ENCODE assay signal across 21 mouse cellular contexts in genomic region chr3:64112707-64113106, GRCm38 (mm10). TPM values are rescaled to one million over a fixed set of nuclear protein-coding genes. Genes with fewer than 3 reads are reported as not detected.
DNase-seq lines count a peak whose midpoint lies in the region; ATAC-seq and TF ChIP-seq lines count a peak whose summit lies in the region.
"Had no signal": no experiment of that assay in that cellular context is flagged by ENCODE, and none has a peak within 500 bp of the region (broad histone marks: within the 10 kb centered on the region; RNA-seq: fewer than 3 reads in every experiment).

No protein-coding gene starts in this region.

- H3K9me3 ChIP-seq in forebrain, embryonic 11.5 days (ENCODE audit: control insufficient read depth, low read length): no peaks in the 10 kb centered on the region
- no peaks in the 10 kb centered on the region for H3K9me3 ChIP-seq in forebrain, postnatal 0 days (ENCODE audit: low read length)
- no peaks in the 10 kb centered on the region for H3K9me3 ChIP-seq in neural tube, embryonic 12.5 days
- H3K9me3 ChIP-seq in hindbrain, embryonic 16.5 days (ENCODE audit: control insufficient read depth, low read length): no peaks in the 10 kb centered on the region
- H3K9me3 ChIP-seq: heart, embryonic 10.5 days had no signal

- H3K9ac ChIP-seq in forebrain, embryonic 11.5 days (ENCODE audit: low read length): no peak overlapping the region
- no peak overlapping the region for H3K9ac ChIP-seq in forebrain, postnatal 0 days
- no peak overlapping the region for H3K9ac ChIP-seq in neural tube, embryonic 12.5 days
- H3K9ac ChIP-seq in hindbrain, embryonic 16.5 days (ENCODE audit: low read depth, low read length): no peak overlapping the region
- H3K9ac ChIP-seq: liver, postnatal 0 days had no signal

- H3K4me2 ChIP-seq in forebrain, embryonic 11.5 days (ENCODE audit: low read depth, low read length, severe bottlenecking): no peak overlapping the region
- no peak overlapping the region for H3K4me2 ChIP-seq in forebrain, postnatal 0 days (ENCODE audit: low read depth)
- no peak overlapping the region for H3K4me2 ChIP-seq in neural tube, embryonic 12.5 days (replicated peaks)
- H3K4me2 ChIP-seq in hindbrain, embryonic 16.5 days (ENCODE audit: low read length): no peak overlapping the region

- no peak for TF ChIP-seq CTCF in forebrain, postnatal 0 days (IDR thresholded peaks at IDR 0.05; ENCODE audit: low read depth)

- no peaks in the 10 kb centered on the region for H3K36me3 ChIP-seq in forebrain, embryonic 11.5 days (ENCODE audit: control insufficient read depth, insufficient read depth, low read length)
- H3K36me3 ChIP-seq in forebrain, postnatal 0 days (ENCODE audit: insufficient read depth): no peaks in the 10 kb centered on the region
- no peaks in the 10 kb centered on the region for H3K36me3 ChIP-seq in neural tube, embryonic 12.5 days
- no peaks in the 10 kb centered on the region for H3K36me3 ChIP-seq in hindbrain, embryonic 16.5 days (ENCODE audit: control insufficient read depth, insufficient read depth, low read length)
- H3K36me3 ChIP-seq: heart, embryonic 10.5 days had no signal

- no peak overlapping the region for H3K27ac ChIP-seq in forebrain, embryonic 11.5 days (ENCODE audit: low read depth, low read length)
- no peak overlapping the region for H3K27ac ChIP-seq in forebrain, postnatal 0 days (ENCODE audit: low read depth, low read length)
- H3K27ac ChIP-seq in neural tube, embryonic 12.5 days: no peak overlapping the region
- no peak overlapping the region for H3K27ac ChIP-seq in hindbrain, embryonic 16.5 days (ENCODE audit: low read depth, low read length)
- H3K27ac ChIP-seq: heart, embryonic 10.5 days had no signal

- peak; percentile 80 for ATAC-seq in forebrain, embryonic 11.5 days (replicated peaks; ENCODE audit: low FRiP score)
- no peak for ATAC-seq in forebrain, postnatal 0 days
- peak; percentile 70; the same call in 1 of the 2 replicates for ATAC-seq in neural tube, embryonic 12.5 days (ENCODE audit: low FRiP score, low read depth)
- ATAC-seq in hindbrain, embryonic 16.5 days: peak; percentile 84
- ATAC-seq: inflammation-experienced regulatory T-cells, adult 6 months; liver, postnatal 0 days had no signal

- H3K4me3 ChIP-seq in forebrain, embryonic 11.5 days (ENCODE audit: low read depth, low read length): no peak overlapping the region
- no peak overlapping the region for H3K4me3 ChIP-seq in forebrain, postnatal 0 days (ENCODE audit: low read depth, low read length)
- no peak overlapping the region for H3K4me3 ChIP-seq in neural tube, embryonic 12.5 days
- H3K4me3 ChIP-seq in hindbrain, embryonic 16.5 days (ENCODE audit: low read length): no peak overlapping the region
- H3K4me3 ChIP-seq: heart, embryonic 10.5 days; megakaryocyte, embryonic 14.5 days had no signal

- WGBS in forebrain, embryonic 11.5 days: 54% methylated on average over 1 of the region's 1 CpGs
- 46% methylated on average over 1 of the region's 1 CpGs for WGBS in forebrain, postnatal 0 days
- 87% methylated on average over 1 of the region's 1 CpGs for WGBS in neural tube, embryonic 12.5 days
- WGBS in hindbrain, embryonic 16.5 days: 52% methylated on average over 1 of the region's 1 CpGs

- no peaks in the 10 kb centered on the region for H3K27me3 ChIP-seq in forebrain, embryonic 11.5 days (ENCODE audit: control insufficient read depth, insufficient read depth, low read length)
- H3K27me3 ChIP-seq in forebrain, postnatal 0 days (ENCODE audit: insufficient read depth, low read length): no peaks in the 10 kb centered on the region
- no peaks in the 10 kb centered on the region for H3K27me3 ChIP-seq in neural tube, embryonic 12.5 days (replicated peaks)
- no peaks in the 10 kb centered on the region for H3K27me3 ChIP-seq in hindbrain, embryonic 16.5 days (replicated peaks; ENCODE audit: control insufficient read depth, insufficient read depth, low read length)
- H3K27me3 ChIP-seq: megakaryocyte, embryonic 14.5 days had no signal

- DNase-seq in forebrain, embryonic 11.5 days (ENCODE audit: low spot score): no peak
- no peak for DNase-seq in forebrain, postnatal 0 days
- no peak for DNase-seq in neural tube, embryonic 10.5 days (ENCODE audit: extremely low spot score, low spot score)
- no peak for DNase-seq in spleen, postnatal 36 days (ENCODE audit: low spot score in 2 of 2)
- no peak for DNase-seq in thymus, postnatal 14 days
- DNase-seq: adrenal gland, postnatal 10 days; B cell, adult 2 months; gastrocnemius, postnatal 25 days; kidney, adult 8-10 months; kidney, postnatal 4 days; liver; liver, postnatal 0 days; lung, postnatal 14 days had no signal

- H3K4me1 ChIP-seq in forebrain, embryonic 11.5 days (replicated peaks; ENCODE audit: control insufficient read depth, insufficient read depth, low read length): no peaks in the 10 kb centered on the region
- no peaks in the 10 kb centered on the region for H3K4me1 ChIP-seq in forebrain, postnatal 0 days (ENCODE audit: insufficient read depth)
- H3K4me1 ChIP-seq in neural tube, embryonic 12.5 days: no peaks in the 10 kb centered on the region
- H3K4me1 ChIP-seq in hindbrain, embryonic 16.5 days (ENCODE audit: control insufficient read depth, insufficient read depth, low read depth, low read length): no peaks in the 10 kb centered on the region
- H3K4me1 ChIP-seq: heart, embryonic 10.5 days; megakaryocyte, embryonic 14.5 days had no signal

RNA-seq across cellular contexts. Expression of gene Vmn2r2, which starts 29.0 kb away (rescaled TPM):
- polyA plus RNA-seq in forebrain, embryonic 11.5 days (2014; fragmentation: Nextera tagmentation; extraction: Ambion mirVana): not detected in 2 replicates
- not detected in 2 replicates for total RNA-seq in forebrain, postnatal 0 days (2014; rRNA removed)
- 0.11 TPM in 1 of 2 replicates, not detected in the other for polyA plus RNA-seq in forebrain, postnatal 0 days (2015; fragmentation: Nextera tagmentation; extraction: Ambion mirVana)
- not detected in 2 replicates for polyA plus RNA-seq in neural tube, embryonic 12.5 days (2016; fragmentation: Nextera tagmentation; extraction: Ambion mirVana)
- polyA plus RNA-seq in hindbrain, embryonic 16.5 days (2015; fragmentation: Nextera tagmentation; extraction: Ambion mirVana): 0.05 and 0.08 TPM in 2 replicates
- total RNA-seq: adrenal gland, postnatal 10 days; gastrocnemius, postnatal 25 days; heart, postnatal 10 days; layer of hippocampus, postnatal 25 days; left cerebral cortex, postnatal 25 days had no signal
- polyA plus RNA-seq: heart, embryonic 10.5 days; inflammation-experienced regulatory T-cells, adult 6 months; liver, postnatal 0 days had no signal

RNA-seq across cellular contexts. Expression of gene Vmn2r1, which starts 31.4 kb away (rescaled TPM):
- not detected in 2 replicates for polyA plus RNA-seq in forebrain, embryonic 11.5 days (2014; fragmentation: Nextera tagmentation; extraction: Ambion mirVana)
- 1.1 TPM in 2 replicates for total RNA-seq in forebrain, postnatal 0 days (2014; rRNA removed)
- 0.15 and 0.30 TPM in 2 replicates for polyA plus RNA-seq in forebrain, postnatal 0 days (2015; fragmentation: Nextera tagmentation; extraction: Ambion mirVana)
- polyA plus RNA-seq in neural tube, embryonic 12.5 days (2016; fragmentation: Nextera tagmentation; extraction: Ambion mirVana): 0.06 and 0.10 TPM in 2 replicates
- polyA plus RNA-seq in hindbrain, embryonic 16.5 days (2015; fragmentation: Nextera tagmentation; extraction: Ambion mirVana): 0.10 and 0.12 TPM in 2 replicates
- polyA plus RNA-seq: inflammation-experienced regulatory T-cells, adult 6 months; liver, postnatal 0 days had no signal
